Mouse (Mus musculus) kidney, postnatal 10 days (tissue): ENCODE results near the gene Nlrp5.
"Not testable (repeated sequence)": the region's sequence is repeated elsewhere in the genome, so short reads cannot be mapped to it uniquely, and the experiment has no call there.

Experiments
- DNase-seq: peaks from one replicate; pipeline ENCODE4 v3.0.0; 2021; ENCODE audit warnings: mixed read lengths

The Nlrp5 gene

DNA sequence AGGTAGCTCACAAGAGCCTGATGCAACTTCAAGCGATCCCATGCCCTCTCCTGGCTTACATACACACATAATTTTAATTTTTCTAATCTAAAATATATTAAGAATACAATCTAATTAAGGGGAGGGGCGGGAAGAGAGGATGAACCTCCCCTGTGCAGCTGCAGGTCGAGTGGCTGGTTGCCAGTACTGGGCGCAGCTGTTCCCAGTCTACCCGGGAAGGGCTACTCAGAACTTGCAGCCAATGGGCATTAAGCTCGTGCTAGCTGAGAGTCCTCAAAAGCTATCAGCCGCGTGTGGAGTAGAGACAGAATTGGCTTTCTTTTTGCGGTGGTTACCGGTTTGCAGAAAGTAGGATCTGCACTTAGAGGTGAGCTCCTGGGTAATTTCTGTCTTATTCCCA lies at the start of gene Nlrp5:
Nlrp5 (plus strand) TSS at position 301 of the 400 bp plus-strand sequence.
- DNase-seq: no peak

- DNase-seq: not testable (repeated sequence)
Measured at GRCm38 (mm10) chr7:23358311-23358710, 27.4 kb upstream of the Nlrp5 start.

DNA sequence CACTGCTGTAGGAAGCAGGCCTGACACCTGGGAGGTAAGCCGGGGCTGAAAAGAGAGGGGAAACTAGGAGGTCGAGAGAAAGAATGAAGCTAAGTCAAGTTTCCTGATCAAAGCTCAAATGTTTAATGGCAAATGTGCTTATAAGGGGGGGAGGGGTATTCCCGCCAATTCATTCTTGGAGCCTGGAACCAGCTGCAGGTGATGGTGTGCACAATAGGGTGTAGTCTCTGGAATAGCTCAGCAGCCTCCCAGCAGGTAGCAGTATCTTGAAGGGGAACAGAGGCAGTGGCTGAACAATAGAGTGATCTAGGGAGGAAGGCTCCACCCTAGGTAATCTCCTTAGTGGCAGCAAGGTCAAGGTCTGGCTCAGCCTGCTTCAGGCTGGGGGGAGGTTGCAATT lies 84.5 kb downstream of the Nlrp5 start:
- DNase-seq: not testable (repeated sequence)

DNA sequence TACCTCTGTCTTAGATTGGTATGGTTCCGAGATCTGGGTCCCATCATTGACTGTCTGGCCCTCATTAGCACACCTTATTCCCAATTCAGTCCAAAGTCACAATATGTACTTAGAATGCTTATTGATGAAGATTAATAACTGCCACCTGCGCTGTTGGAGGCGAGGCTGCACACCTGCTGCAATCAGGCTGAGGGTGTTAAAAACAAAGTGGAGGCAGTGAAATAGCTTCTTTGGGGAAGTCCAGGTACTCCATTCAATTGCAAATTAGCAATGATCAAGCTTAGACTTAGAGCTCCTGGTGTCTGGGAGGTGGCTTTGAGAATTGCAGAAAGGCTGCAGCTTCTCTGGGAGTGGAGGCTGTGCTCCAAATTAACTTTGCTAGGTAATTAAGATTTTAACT lies 85.1 kb downstream of the Nlrp5 start:
- DNase-seq: not testable (repeated sequence)

DNA sequence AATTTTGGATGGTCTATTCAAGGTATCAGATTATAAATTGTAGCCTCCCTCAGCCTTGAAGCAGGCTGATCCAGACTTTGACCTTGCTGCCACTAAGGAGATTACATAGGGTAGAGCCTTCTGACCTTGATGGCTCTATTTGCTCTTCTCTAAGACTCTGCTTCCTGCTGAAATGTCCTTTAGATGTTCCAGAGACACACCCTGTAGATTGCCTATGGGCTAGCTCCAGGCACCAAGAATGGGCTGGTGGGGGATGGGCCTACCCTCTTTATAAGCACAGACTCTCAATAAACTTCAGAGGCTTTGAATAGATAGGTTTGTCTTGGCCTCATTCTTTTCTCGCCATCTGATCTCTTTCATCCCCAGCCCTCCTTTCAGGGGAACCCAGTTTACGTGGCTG lies 87.2 kb downstream of the Nlrp5 start:
- not testable (repeated sequence) for DNase-seq
